Mouse (Mus musculus) gastrocnemius, postnatal 10 days (tissue): ENCODE data around the gene Bdnf. TPM values are rescaled to one million over a fixed set of nuclear protein-coding genes. Genes with fewer than 3 reads are reported as not detected.

ENCODE experiments used
- DNase-seq: peaks from one replicate; pipeline ENCODE4 v3.0.0; 2021; ENCODE audit warnings: mixed read lengths
- total RNA-seq, 2 experiments: library from RNA; stranded (reverse); gene quantifications; 2 replicates each; pipeline ENCODE4 v1.2.3; 2021

Bdnf gene
- total RNA-seq, 2 experiments from 2014 or later = 0.23 to 0.47 TPM

DNA sequence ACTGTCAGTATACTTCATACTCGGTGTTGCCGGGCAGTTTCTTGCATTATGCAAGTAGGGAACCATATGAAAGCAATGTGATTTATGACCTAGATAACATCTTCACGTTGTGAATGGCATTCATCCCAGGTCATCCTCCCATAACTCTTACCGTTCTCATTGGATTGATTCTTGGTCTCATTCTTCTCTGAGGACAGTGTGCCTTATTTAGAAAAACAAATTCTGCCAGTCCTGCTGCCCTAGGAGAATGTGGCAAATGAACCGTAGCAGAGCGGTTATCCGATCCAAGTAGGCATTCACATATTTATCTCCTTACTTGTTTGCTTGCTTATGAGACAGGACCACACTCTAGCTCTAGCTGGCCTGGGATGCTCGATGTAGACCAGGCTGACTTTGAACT, 32.0 kb downstream of the Bdnf start:
- no peak for DNase-seq

DNA sequence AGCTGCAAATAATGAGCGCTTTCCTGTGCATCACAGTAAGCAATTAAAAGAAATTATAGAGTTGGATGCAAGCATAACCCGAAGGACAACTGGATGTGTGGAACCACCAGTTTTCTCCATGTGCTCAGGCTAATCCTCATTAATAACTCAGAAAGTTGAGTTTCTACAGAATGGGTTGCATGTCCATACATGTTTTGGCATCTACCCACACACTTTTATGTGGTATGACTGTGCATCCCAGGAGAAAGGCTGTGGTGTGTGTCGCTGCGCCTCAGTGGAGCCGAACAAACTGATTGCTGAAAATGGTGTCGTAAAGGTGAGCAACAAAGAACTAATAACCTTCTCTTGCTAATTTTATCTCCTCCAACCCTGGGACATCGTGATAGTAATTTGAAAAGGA, 34.8 kb downstream of the Bdnf start:
- DNase-seq = no peak

DNA sequence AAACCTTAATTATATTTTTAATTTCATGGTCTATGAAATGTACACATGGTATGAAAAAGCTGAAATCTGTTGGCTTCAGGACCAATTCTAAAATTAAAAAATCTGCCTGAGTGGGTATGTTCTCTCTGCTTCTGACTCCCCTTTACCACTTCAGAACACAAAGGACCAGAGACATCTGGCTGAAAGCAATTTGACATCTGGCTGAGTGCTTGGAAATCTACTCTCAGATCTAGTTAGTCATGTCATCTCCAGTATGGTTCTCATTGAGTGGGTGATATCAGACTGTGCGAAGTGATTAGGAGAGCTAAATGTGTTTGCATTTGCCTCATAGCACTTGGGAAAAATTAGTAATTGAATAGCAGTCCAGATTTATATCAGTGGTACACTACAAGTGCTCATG, 36.5 kb downstream of the Bdnf start:
- no peak for DNase-seq

DNA sequence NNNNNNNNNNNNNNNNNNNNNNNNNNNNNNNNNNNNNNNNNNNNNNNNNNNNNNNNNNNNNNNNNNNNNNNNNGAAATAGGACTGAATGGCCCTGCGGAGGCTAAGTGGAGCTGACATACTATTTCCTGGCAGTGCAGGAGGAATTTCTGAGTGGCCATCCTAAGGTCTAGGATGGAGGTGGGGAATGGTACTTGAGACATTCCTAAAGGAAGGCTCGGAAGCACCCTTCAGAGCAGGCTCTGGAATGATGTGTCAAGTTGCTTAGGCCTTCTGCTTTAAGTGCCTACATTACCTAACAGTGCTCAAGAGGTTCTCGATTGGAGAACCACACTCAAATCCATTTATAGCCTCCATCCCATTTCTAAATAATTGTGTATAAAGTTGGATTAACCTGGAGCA, 50.8 kb downstream of the Bdnf start:
- DNase-seq = no peak

DNA sequence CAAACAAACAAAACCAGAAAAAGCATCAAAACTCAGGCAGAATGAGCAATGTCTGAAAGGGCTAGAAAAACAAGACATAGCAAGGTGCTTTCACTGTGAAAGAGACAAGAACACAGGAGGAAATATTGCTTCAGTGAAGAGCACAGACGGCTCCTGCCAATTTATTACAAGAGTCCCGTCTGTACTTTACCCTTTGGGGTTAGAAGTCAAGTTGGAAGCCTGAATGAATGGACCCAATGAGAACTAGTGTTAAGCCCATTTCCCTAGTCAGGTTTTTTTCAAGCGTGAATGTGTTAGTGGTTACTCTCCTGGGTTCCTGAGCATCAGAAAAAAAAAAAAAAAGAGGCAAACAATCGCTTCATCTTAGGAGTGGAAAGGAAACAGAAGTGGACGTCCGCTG, 51.3 kb downstream of the Bdnf start:
- DNase-seq = no peak

DNA sequence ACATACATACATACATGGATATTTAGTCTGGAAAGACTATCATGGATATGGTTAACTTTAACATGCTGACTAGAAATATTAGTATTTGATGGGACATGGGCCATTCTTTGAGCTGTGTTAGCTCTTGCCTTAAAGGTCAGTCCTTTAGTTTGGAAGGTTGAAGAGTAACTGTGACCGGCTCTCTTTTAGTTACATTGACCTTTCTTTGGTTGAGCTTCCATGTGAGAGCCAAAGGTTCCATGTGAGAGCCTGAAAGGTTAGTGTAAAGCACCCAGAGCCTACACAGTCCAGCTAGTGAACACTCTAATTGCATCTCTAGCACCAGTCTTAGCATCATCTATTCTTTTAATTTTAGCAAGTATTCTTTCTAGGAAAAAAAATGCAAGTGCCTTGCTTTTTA, 54.7 kb downstream of the Bdnf start:
- no peak for DNase-seq

DNA sequence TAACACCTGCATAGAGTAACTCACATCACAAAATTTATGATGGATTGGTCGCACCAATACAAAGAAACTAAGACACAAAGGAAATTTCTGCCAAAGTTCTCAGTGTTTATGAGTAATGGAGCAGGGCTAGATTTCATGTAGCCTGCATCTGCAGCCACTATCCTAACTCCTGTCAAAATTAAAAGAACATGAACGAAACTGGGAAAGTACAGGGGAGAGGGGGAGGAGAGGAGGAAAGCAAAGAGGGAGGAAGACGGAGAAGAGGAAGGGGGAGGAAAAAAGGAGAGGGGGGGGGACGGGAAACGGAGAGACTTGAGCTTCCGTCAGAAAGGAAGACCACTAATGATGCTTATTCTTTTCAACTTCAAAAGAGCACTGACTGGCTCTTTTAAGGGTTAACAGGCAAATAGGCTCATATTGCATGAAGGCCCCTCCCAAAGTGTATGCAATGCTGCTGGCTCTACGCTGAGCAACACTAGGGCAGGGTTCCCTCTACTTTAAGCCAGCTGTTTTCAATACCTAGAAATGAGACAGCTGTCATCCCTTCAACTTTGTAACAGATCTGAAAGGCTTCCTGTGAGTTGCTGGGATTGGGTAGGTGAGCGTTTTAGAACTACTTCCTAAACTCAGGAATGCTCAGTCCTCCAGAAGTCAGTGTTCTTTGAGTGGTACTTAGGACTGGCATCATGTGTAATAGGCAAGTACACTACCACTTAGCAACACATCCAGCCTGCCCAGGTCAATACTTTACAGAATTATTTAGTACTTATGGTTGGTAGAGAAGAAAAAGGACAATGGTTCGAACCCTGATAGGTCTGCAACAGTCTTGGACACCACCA, 58.9 kb downstream of the Bdnf start:
- DNase-seq = no peak

DNA sequence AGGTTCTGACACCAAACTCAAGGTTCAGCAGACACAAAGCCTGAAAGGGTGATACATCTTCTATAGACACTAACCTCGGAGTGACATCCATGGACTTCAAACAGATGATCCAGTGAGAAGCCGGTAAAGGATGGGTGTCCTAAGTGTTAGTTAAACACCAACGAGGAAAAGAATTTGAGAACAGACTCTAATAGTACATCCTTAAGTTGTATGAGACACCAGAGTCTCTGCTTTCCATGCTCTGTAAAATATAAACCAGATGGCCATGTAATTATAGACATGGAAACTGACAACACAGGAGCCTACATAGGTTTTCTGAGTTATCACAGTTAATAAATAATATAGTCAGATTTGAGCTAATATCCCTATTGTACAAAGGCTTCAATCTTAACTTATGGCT, 59.7 kb downstream of the Bdnf start:
- DNase-seq = no peak

DNA sequence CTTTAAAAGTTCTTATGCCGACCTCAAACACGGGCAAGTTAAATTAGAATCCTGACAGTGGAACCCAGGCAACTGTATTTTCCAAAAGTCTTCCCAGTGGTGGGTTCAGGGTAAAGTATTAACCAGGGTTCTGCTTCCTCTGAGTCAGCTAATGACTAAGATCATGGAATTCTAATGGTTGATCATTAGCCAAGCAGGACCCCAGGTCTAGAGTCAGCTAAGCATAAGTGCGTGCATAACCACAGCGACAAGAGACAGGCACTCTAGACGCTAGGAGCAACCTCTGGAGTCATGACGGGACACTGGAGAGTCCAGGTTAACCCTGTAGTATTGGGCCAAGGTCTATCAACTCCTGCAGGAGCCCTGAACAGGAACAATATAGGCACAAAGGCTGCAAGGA, 60.2 kb downstream of the Bdnf start:
- DNase-seq = no peak

DNA sequence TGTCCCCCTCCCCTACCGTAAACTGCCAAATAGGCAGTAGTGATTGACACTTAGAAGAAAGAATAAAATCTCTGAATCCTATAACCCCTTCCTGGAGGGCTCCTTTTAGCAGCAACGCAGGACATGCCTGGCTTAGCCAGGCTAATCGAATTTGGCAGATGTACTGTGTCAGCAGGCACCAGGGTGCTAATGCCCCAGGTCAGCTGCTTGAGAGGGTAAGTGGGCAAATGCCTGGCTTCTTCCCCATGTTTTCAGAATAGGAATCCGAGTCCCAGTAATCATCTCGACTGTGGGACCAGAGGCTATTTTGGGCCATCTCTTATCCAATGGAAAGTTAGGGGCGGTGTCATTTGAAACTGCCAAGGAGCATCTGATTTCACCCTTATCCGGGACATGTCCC, 60.8 kb downstream of the Bdnf start:
- no peak for DNase-seq

DNA sequence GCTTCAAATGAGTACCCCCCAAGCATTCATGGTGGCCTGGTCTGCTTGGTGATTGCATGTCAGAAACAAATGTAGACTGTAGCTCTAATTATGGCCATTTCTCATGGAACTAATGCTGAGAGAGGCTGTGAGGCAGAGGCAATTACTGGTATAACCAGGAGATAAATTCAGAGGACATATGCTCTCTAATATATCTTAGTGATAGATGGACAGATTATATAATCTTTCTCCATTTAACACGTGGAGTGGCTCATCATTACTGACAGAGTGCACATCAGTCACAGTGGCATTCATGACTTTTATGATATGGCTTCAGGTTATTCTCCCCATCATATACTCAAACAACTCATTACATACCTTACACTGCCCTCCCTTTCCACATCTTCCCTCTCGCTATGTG, 61.8 kb downstream of the Bdnf start:
- DNase-seq = no peak

DNA sequence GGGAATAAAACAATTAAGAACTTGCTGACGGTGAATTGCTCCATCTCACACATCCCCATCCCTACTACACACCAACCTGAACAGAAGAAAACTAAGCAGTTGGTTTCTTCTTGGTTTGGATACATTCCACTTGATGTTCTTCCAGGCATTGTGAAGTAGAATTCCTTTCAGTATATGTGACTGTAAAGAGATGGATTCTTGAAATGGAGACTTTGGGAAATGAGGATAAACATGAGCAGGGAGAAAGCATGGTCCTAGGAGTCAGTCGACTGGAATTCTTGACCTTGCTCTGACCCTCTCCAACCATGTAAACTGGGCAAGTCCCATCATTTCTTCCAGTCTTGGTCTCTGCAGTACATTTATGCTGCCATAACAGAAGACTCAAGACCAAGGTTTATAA, 63.8 kb downstream of the Bdnf start:
- no peak for DNase-seq

DNA sequence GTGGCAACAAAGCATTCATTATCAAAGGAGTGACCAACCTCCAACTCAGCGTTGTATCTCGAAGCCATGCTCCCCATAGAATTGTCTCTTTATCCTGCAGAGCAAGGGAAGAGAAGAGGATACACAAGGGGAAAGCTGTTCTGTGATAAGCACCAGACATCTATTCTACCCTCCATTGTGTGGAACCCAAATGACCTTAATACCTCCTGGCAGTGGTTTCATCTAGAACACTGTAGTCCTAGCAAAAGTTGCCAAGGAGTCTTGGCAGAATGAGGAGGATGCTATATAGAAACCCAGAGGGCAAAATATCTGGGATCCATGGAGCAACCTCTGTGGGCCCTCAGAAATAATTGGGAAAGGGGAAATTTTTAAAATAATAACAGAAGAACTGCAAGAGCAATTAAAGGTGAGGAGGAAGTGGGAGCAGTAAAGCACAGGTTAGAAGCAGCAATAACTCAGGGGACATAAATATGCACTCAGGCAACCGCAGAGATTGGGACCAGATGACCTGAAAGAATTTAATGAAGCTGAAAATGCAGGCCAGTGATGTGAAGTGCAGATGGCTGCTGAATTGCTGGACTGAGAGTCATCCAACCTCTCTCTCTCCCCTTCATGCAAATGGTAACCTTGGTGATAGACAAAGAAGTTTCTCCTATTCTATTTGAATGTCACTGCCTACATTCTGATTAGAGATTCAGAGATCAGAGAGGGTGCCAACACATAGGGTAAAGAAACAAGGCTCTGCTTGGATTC, 68.9 kb downstream of the Bdnf start:
- DNase-seq = no peak

DNA sequence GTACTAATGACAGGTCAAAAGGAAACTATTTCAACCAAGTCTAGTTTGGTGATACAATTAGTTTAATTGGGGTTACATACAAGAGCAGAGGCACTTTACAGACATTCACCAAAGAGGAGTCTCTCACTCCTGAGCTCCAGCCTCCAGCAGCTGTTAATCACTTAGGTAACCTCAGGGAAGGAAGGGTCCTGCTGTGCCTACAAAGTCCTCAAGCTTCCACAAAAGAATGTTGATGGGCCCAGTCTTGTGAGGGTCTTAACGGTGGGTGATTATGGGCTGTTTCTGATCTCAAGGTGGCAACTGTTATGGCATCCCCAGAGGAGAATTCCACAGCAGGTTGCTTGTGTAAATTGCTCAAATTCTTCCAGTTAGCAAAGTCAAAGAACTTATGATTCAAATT, 71.7 kb downstream of the Bdnf start:
- no peak for DNase-seq

DNA sequence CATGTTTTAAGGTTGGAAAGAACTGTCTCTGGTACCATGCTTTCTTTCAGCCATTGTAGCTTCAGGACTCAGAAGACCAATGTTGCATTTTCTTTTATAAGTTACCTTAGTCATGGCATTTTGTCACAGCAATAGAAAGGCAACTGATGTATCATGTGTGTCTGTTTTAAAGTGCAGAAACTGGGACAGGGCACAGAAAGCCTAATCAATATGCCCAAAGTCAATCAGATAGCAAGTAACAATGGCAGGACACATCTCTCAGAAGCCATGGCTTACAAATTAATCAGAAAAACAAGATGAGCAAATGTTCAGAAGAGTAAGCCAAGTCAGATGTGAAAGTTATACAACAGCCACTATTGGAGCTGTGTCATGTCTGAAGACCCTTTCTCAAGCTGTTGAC, 73.9 kb downstream of the Bdnf start:
- no peak for DNase-seq

DNA sequence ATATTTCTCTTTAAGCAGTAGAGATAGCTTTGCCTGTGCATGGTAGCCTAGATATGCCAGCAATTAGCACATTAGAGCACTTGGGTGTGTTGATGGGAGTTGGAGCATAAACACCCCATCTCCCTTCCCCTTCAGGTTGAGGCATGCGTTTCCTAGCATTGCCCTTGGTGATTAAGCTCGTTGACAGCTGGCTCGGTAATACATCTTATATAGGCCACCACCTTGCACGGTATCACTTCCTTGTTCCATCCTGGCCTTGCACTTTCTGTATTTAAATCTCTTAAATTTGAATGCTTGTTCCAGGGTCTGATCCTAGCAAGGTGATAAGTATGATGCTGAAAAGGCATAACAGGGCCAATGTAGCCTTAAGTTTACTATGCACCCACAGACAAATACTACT, 74.3 kb downstream of the Bdnf start:
- no peak for DNase-seq

DNA sequence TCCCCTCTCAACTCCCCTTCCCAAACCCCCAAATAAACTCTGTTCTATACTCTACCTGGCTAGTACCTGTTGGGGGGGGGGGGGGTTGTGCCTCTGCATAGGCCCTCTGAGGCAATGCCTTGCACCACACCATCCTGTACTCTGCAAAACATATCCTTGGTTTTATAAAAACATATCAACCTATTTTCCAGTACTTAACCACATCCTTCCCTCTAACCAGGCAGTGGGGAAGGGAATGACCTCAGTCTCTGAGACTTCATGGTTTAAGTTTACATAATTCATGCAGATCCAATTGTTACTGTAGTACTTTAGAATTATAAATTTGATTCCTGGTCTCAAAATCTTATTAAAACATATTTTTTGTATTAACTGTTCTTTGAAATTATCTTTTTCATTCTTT, 75.5 kb downstream of the Bdnf start:
- DNase-seq = no peak

DNA sequence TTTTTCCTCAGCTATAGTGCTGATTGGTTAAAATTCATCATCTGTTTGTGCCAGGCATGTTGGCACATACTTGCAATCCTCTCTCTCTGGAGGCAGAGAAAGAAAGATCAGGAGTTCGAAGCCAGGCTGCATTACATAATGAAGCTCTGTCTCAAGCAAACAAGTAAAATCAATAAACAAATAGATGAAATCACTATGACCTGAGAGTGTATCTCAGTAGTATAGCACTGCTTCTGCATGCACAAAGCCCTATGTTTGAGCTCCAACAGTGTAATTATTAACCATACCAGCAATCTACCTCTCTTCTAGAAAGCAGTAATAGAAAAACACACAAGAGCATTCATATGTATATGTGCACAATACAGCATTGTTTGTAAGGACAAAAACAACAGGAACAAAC, 76.0 kb downstream of the Bdnf start:
- no peak for DNase-seq

DNA sequence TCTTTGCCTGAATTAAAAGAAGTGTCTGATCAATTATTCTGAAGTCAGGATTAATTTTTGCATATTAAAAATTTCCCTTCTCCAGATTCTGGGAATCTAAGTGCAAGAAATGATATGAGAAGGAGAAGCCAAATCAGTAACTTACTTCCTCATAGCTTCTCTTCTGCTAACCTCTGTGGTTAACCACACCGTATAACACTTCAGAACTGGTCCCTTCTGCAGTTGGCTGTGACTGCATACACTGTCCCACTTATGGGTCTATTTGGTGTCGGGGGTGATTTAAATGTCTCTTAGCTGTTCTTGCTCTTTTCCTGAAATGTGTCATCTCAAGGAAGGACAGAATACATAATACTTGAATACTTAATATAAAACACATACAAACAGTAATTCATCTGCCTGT, 81.8 kb downstream of the Bdnf start:
- no peak for DNase-seq

DNA sequence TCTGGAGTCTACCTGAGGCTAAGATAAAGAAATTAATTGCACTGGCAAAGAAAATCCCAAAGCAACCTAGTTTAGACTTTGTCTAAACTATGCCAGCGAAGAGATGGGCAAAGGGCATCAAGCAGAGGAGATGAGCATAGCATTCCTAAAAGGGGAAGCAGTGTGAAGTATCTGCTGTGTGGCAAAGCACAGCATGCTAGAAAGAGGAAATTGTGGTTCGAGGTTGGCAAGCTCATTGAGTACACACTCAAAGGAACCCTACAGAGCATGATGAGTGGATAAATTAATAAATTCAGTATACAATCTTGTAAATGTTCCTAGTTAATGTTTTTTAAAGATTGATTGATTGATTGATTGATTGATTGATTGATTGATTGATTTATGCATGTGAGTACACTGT, 92.3 kb downstream of the Bdnf start:
- no peak for DNase-seq

DNA sequence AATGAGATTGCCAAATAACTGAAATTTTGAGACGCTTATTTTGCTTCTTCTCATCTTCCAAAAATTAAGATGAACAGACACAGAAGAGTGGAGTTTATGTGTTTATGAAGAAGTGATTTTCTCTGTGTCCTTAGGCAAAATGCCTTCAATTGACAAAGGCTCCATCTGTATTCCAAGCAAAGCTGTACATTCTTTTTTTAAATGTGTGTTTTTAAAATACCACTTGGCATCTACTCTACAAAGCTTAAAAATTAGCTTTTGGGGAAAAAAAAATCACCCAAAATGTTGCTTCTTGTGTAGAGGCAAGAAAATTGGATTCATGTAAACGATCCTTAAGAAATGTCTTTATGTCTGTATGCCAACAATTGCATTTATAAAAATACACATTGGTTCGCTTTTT, 94.3 kb downstream of the Bdnf start:
- no peak for DNase-seq

DNA sequence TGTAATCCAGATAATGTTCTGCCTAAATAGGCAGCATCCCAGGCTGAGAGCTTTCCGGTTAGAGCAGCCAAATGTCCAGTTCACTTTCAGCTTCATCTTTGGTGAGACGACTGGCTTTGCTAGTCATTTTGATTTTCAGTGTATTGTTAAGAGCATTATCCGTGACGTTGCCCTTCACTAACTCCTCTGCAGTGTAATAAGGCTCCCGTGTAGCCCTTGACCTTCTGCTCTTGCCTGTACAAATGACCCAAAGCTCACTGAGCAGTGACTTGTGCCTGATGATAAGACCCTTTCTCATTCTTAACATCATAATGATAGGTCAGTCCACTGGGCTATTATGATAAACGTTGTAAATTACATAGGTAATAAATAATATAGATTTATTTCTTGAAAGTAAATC, 101.9 kb downstream of the Bdnf start:
- no peak for DNase-seq
